Mouse (Mus musculus) brain, embryonic 14.5 days (tissue): Measurements from ENCODE around the gene Togaram2. TPM values are rescaled to one million over a fixed set of nuclear protein-coding genes. Genes with fewer than 3 reads are reported as not detected.

Source experiments
- DNase-seq: peaks from one replicate; pipeline ENCODE4 v3.0.0-alpha.2; 2011; ENCODE audit warnings: low read depth
- CTCF ChIP-seq: fragments of 200-500 bp; IDR thresholded peaks from 2 replicates; pipeline ENCODE4 v1.5.1; 2012; ENCODE audit warnings: inconsistent platforms, mild to moderate bottlenecking, moderate library complexity, borderline replicate concordance; ENCODE audit not compliant: insufficient read depth, insufficient read length; ENCODE audit errors: extremely low read depth
- POLR2A ChIP-seq: fragments of 200-500 bp; IDR thresholded peaks from 2 replicates; pipeline ENCODE4 v1.6.1; 2012; ENCODE audit warnings: mild to moderate bottlenecking, inconsistent platforms, borderline replicate concordance; ENCODE audit not compliant: poor library complexity, insufficient read depth, insufficient read length, severe bottlenecking; ENCODE audit errors: extremely low read depth
- polyA plus RNA-seq: library from polyadenylated mRNA; depleted of rRNA; stranded (reverse); fragments of >200 nt; gene quantifications from 2 replicates; pipeline ENCODE4 v1.2.3, GENCODE M21; 2012; rRNA removed

The Togaram2 gene
- polyA plus RNA-seq, 1 experiment: 0.68 TPM

- DNase-seq: peak; percentile 84
- TF ChIP-seq CTCF: no peak
- no peak for TF ChIP-seq POLR2A
Measured at GRCm38 (mm10) chr17:71769564-71769963, 96.5 kb downstream of the Togaram2 start.

DNA sequence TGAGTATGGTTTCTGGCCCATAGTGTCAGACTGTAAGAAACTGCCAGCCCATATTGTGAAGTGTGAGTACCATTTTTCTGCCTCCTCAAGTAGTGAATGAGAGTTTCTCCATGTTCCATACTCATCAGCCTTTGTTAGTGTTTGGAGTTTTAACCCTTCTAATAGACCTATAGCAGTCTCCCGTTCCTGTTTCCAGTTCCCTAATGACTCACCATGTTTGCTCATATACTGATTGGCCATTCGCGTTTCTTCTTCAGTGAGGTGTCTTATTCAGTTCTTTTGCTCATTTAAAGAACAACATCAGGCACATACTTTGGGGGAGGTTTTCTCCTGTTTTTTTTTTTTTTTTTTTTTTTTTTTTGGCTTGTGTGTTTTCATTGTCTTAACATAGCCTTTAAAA, 97.6 kb downstream of the Togaram2 start:
- no peak for DNase-seq
- TF ChIP-seq CTCF (no peak), POLR2A (no peak)

- no peak for TF ChIP-seq CTCF
- TF ChIP-seq POLR2A: no peak
- no peak for DNase-seq
Measured at GRCm38 (mm10) chr17:71774173-71774572, 101.1 kb downstream of the Togaram2 start.

DNA sequence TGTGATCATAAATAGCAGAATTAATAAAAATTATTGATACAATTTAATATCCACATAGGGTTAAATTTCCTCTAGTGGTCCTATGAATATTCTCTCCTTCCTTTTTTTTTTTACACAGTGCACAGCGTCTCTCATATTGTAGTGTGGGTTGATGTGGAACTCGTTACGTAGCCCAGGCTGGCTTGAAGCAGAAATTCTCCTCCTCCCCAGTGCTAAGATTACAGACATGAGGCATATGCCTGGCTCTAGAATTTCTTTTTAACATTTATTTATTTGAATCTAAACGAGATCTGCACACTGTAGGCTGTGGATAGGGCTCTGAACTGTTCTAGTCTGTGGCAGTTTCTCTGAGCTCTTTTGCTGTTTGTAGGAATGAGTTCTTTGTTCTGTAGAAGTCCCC, 102.2 kb downstream of the Togaram2 start:
- no peak for TF ChIP-seq POLR2A
- TF ChIP-seq CTCF: no peak

GRCm38 (mm10) chr17:71778696-71779095, 105.6 kb downstream of the Togaram2 start:
- no peak for DNase-seq
- TF ChIP-seq CTCF: peak; percentile 44
- TF ChIP-seq POLR2A: no peak

More for the DNA sequence above, 102.2 kb downstream of the Togaram2 start:
- no peak for DNase-seq

Other genes starting within 250 kb of the Togaram2 start
- gene Gm4707, start 213.3 kb upstream of the Togaram2 start, polyA plus RNA-seq: 0.54 and 1.4 TPM in 2 replicates
- gene Smchd1, start 197.9 kb upstream of the Togaram2 start, polyA plus RNA-seq: 33.7 and 41.3 TPM in 2 replicates
- gene Ndc80, start 146.4 kb upstream of the Togaram2 start, polyA plus RNA-seq: 5.6 and 6.8 TPM in 2 replicates
- 0.70 and 0.81 TPM in 2 replicates for gene Spdya, start 121.2 kb upstream of the Togaram2 start, polyA plus RNA-seq
- 26.9 and 44.8 TPM in 2 replicates for gene Wdr43, start 57.4 kb upstream of the Togaram2 start, polyA plus RNA-seq
- gene Pcare, start 79.6 kb downstream of the Togaram2 start, polyA plus RNA-seq: not detected in 2 replicates
- 16.7 and 18.0 TPM in 2 replicates for gene Clip4, start 95.2 kb downstream of the Togaram2 start, polyA plus RNA-seq